Mouse (Mus musculus) ES-Bruce4 (cell line): ENCODE data around the gene Tmem143.
"Not testable (repeated sequence)": the region's sequence is repeated elsewhere in the genome, so short reads cannot be mapped to it uniquely, and the experiment has no call there.

Experiments
- CTCF ChIP-seq: IDR thresholded peaks from one replicate; pipeline ENCODE4 v1.8.1; 2011; ENCODE audit warnings: low read depth, low read length
- EP300 ChIP-seq: IDR thresholded peaks from 2 replicates; pipeline ENCODE4 v1.6.1; 2011; ENCODE audit warnings: low read depth, low read length; ENCODE audit not compliant: insufficient read depth

- TF ChIP-seq CTCF, EP300: not testable (repeated sequence)
Measured at GRCm38 (mm10) chr7:45878278-45878677, 18.5 kb upstream of the Tmem143 start, which contains the start of gene Grin2d.
